Mouse (Mus musculus): Measurements from ENCODE around the gene Mmp14.

- TF ChIP-seq GATA1 (IDR thresholded peaks at IDR 0.05; ENCODE audit: low read depth, low read length) = no peak
- TF ChIP-seq EP300 (IDR thresholded peaks at IDR 0.05; ENCODE audit: low read depth in 1 of 2, low read length in 2 of 2) = no peak
- no peak for TF ChIP-seq JUND (IDR thresholded peaks at IDR 0.05; ENCODE audit: low read depth, low read length)
- no peak for TF ChIP-seq CTCF (IDR thresholded peaks at IDR 0.05 in 2 of 3, conservative IDR thresholded peaks at IDR 0.05 in 1 of 3; ENCODE audit: control insufficient read depth in 1 of 3, insufficient read depth in 1 of 3, low read depth in 2 of 3, low read length in 3 of 3, poor library complexity in 1 of 3, severe bottlenecking in 1 of 3)
- TF ChIP-seq CHD2 (IDR thresholded peaks at IDR 0.05; ENCODE audit: low read length) = no peak
- TF ChIP-seq ZMIZ1 (IDR thresholded peaks at IDR 0.05; ENCODE audit: low read depth, low read length) = no peak
- no peak for TF ChIP-seq UBTF (IDR thresholded peaks at IDR 0.05; ENCODE audit: borderline replicate concordance, insufficient read depth, low read depth, low read length)
- TF ChIP-seq ZNF384 (IDR thresholded peaks at IDR 0.05; ENCODE audit: low read depth, low read length) = no peak
- TF ChIP-seq MYC (IDR thresholded peaks at IDR 0.05; ENCODE audit: low read depth, low read length) = no peak
- TF ChIP-seq CHD1 (IDR thresholded peaks at IDR 0.05; ENCODE audit: low read depth, low read length) = no peak
- TF ChIP-seq HCFC1 (IDR thresholded peaks at IDR 0.05; ENCODE audit: low read depth, low read length) = no peak
- TF ChIP-seq GABPA (IDR thresholded peaks at IDR 0.05; ENCODE audit: low read depth, low read length) = no peak
- no peak for TF ChIP-seq KAT2A (conservative IDR thresholded peaks at IDR 0.05; ENCODE audit: low read depth, low read length)
Observed at GRCm38 (mm10) chr14:54480673-54481072, 49.3 kb downstream of the Mmp14 start.
